Mouse (Mus musculus) liver, adult 2 months (tissue): ENCODE results near the gene Ska3. TPM values are rescaled to one million over a fixed set of nuclear protein-coding genes. Genes with fewer than 3 reads are reported as not detected.

ENCODE experiments used
- DNase-seq: peaks from one replicate; pipeline ENCODE4 v3.0.0-alpha.2; 2011; ENCODE audit warnings: low read depth, low spot score; ENCODE audit errors: extremely low read depth
- H3K27ac ChIP-seq: fragments of 200-500 bp; replicated peaks from 2 replicates; pipeline ENCODE4 v1.5.1; 2012; ENCODE audit warnings: low read depth, mild to moderate bottlenecking, control low read depth, inconsistent platforms, low read length; ENCODE audit not compliant: insufficient read depth
- H3K27me3 ChIP-seq: fragments of 200-500 bp; 2 replicates; pipeline ENCODE4 v1.6.1; 2012; ENCODE audit warnings: mild to moderate bottlenecking, moderate library complexity, low read length, inconsistent platforms; ENCODE audit not compliant: control insufficient read depth, insufficient read depth
- H3K36me3 ChIP-seq: fragments of 200-500 bp; 2 replicates; pipeline ENCODE4 v1.6.1; 2012; ENCODE audit warnings: low read length, inconsistent platforms; ENCODE audit not compliant: control insufficient read depth, insufficient read depth
- H3K4me1 ChIP-seq: fragments of 200-500 bp; 2 replicates; pipeline ENCODE4 v1.6.1; 2011; ENCODE audit warnings: low read length; ENCODE audit not compliant: control insufficient read depth, insufficient read depth
- H3K4me3 ChIP-seq: fragments of 200-500 bp; 2 replicates; pipeline ENCODE4 v1.5.1; 2011; ENCODE audit warnings: low read depth, mild to moderate bottlenecking, control low read depth, low read length, moderate library complexity; ENCODE audit not compliant: insufficient read depth
- H3K79me2 ChIP-seq: fragments of 200-500 bp; 2 replicates; pipeline ENCODE4 v1.6.1; 2012; ENCODE audit warnings: inconsistent platforms, mild to moderate bottlenecking, low read length, moderate library complexity; ENCODE audit not compliant: control insufficient read depth, insufficient read depth
- H3K9ac ChIP-seq: fragments of 200-500 bp; 2 replicates; pipeline ENCODE4 v1.6.1; 2012; ENCODE audit warnings: low read depth, mild to moderate bottlenecking, control low read depth, inconsistent platforms, low read length
- CTCF ChIP-seq: fragments of 200-500 bp; IDR thresholded peaks from 2 replicates; pipeline ENCODE4 v1.5.1; 2011; ENCODE audit warnings: low read depth, low read length, control low read depth
- POLR2A ChIP-seq: fragments of 200-500 bp; IDR thresholded peaks from 2 replicates; pipeline ENCODE4 v1.6.1; 2011; ENCODE audit warnings: low read length, control low read depth; ENCODE audit not compliant: insufficient read depth; ENCODE audit errors: extremely low read depth
- WGBS: fragments of 180-500 bp; shearing (Covaris S2); methylation state at CpG from one replicate; pipeline ENCODE4 v1.1.7; 2018; 5-methylcytosine and 5-hydroxymethylcytosine counted together
- polyA plus RNA-seq: library from polyadenylated mRNA; depleted of rRNA; stranded (reverse); fragments of >200 nt; gene quantifications from 2 replicates; pipeline ENCODE4 v1.2.3, GENCODE M21; 2012
- total RNA-seq: library from RNA; depleted of rRNA; stranded (reverse); fragments of >200 nt; gene quantifications from 2 replicates; pipeline ENCODE4 v1.2.3, GENCODE M21; 2014

Ska3 gene
- total and polyA plus RNA-seq, 2 experiments = 0.18 TPM; not detected in 1

DNA sequence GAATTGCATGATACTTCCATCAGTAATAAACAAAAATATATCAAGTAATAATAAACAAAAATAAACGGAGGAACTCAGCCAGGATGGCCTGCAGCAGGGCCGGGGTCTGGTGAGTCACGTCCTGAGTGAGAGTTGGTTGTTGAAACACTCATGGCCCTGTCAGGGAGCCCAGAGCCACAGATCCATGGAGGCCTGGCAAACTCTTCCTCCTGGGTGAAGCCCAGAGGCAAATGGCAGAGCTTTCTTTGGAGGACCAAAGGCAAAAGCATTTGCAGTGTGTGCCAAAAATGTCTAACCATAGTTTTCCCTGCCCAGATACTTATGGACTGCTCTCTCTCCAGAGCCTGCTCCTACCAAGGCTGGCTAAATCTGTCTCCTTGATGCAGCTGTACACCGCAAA, 34.8 kb downstream of the Ska3 start:
- H3K27me3 ChIP-seq = no peaks in the 10 kb centered on the region
- 76% methylated on average over 4 of the region's 4 CpGs for WGBS
- no peak overlapping the region for H3K27ac ChIP-seq
- no peak overlapping the region for H3K9ac ChIP-seq
- H3K36me3 ChIP-seq = no peaks in the 10 kb centered on the region
- no peaks in the 10 kb centered on the region for H3K79me2 ChIP-seq
- TF ChIP-seq CTCF (no peak), POLR2A (no peak)
- DNase-seq = no peak
- no peaks in the 10 kb centered on the region for H3K4me1 ChIP-seq
- no peak overlapping the region for H3K4me3 ChIP-seq

DNA sequence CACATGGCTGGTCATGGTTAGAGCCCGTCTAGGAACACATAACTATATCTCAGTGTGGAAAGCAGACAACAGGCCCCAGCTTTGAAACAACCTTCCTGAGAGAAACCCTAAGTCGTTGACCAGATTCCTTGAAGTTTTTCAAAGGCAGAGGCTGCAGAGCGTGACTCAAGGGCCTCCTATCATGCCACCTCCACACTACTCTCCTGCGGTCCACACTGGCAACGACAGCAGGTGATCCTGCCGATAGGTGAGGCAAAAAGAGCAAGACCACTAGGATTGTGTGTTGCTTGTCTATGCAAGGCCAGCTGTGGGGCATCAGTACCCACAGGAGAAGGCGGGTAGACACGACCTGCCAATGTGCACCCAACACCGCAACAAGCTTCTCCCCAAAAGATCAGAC, 36.2 kb downstream of the Ska3 start:
- H3K36me3 ChIP-seq = no peaks in the 10 kb centered on the region
- no peaks in the 10 kb centered on the region for H3K27me3 ChIP-seq
- WGBS = 92% methylated on average over 9 of the region's 9 CpGs
- H3K79me2 ChIP-seq = no peaks in the 10 kb centered on the region
- no peak for DNase-seq
- no peak overlapping the region for H3K4me3 ChIP-seq
- H3K9ac ChIP-seq = no peak overlapping the region
- H3K4me1 ChIP-seq = no peaks in the 10 kb centered on the region
- TF ChIP-seq CTCF (no peak), POLR2A (no peak)
- H3K27ac ChIP-seq = no peak overlapping the region

DNA sequence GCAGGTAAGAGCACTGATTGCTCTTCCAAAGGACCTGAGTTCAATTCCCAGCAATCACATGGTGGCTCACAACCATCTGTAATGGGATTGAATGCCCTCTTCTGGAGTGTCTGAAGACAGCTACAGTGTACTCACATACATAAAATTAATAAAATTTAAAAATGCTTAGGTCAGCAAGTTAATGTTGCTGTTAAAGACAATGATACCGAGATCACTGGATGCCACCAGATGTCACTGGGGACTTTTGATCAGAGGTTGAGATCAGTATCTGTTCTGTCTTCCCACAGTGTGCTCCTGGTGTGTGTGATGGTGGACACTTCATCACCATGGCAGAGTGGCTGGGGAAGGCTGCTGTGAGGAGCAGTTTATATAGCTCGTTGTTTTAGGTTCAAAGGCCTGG, 36.7 kb downstream of the Ska3 start:
- H3K9ac ChIP-seq = no peak overlapping the region
- WGBS = 76% methylated on average over 2 of the region's 2 CpGs
- no peaks in the 10 kb centered on the region for H3K4me1 ChIP-seq
- H3K4me3 ChIP-seq = no peak overlapping the region
- no peaks in the 10 kb centered on the region for H3K79me2 ChIP-seq
- no peak for TF ChIP-seq POLR2A
- no peak for TF ChIP-seq CTCF
- DNase-seq = no peak
- H3K27me3 ChIP-seq = no peaks in the 10 kb centered on the region
- no peak overlapping the region for H3K27ac ChIP-seq
- H3K36me3 ChIP-seq = no peaks in the 10 kb centered on the region

DNA sequence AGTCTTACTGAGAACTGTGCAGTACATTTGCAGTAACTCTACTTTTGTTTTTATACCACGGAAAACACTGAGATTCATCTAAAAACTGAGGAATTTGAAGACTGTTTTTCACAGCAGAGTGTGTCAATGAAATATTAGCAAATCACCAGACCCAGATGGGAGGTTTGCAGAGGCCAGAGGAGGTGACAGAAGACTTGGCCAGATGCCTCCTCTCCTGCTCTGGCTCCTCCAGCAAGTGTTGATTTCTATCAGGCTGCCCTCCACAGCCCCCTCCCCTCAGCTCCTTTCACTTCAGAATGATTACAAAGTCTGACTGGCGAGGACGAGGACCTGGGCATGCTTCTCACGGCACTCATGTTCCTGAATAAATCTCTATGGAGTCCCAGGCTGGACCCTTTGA, 38.6 kb downstream of the Ska3 start:
- H3K4me3 ChIP-seq = no peak overlapping the region
- no peak for DNase-seq
- WGBS = 77% methylated on average over 4 of the region's 4 CpGs
- TF ChIP-seq POLR2A = no peak
- no peaks in the 10 kb centered on the region for H3K79me2 ChIP-seq
- no peak overlapping the region for H3K9ac ChIP-seq
- H3K36me3 ChIP-seq = no peaks in the 10 kb centered on the region
- no peaks in the 10 kb centered on the region for H3K27me3 ChIP-seq
- no peaks in the 10 kb centered on the region for H3K4me1 ChIP-seq
- H3K27ac ChIP-seq = no peak overlapping the region

DNA sequence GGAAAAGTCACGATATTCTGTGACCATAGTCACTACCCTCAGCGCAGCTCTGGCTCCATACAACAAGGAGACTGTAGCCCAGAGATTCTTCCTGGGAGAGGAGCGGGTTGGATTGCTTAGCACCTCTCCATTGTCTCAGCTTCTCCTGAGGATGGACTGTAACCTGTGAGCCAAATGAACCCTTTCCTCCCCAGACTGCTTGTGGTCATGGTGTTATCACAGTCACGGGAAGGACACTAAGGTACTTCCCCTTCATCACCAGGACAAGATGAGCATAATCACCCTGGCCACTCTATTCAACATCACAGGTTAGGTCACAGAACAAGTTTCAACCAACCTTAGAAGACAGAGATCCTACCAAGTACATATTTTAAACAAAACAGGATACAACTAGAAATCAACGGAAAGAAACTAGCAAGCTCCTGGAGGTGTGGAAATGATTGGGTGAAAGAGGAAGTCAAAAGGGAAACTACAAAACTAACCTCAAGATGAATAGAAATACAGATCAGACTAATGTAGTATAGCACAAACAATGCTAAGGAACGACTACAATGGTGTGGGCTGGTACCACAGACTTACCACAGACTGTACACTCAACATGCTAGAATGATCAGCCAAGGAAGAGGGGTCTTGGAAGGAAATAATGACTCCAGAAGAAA, 53.7 kb downstream of the Ska3 start:
- Histone ChIP-seq H3K4me1 (no peaks in the 10 kb centered on the region), H3K4me3 (no peak overlapping the region), H3K27me3 (no peaks in the 10 kb centered on the region), H3K9ac (no peak overlapping the region), H3K27ac (no peak overlapping the region), H3K36me3 (no peaks in the 10 kb centered on the region), H3K79me2 (no peaks in the 10 kb centered on the region)
- WGBS = 81% methylated on average over 6 of the region's 6 CpGs
- no peak for TF ChIP-seq CTCF
- no peak for TF ChIP-seq POLR2A
- DNase-seq = no peak

- no peak overlapping the region for H3K4me3 ChIP-seq
- H3K27me3 ChIP-seq = no peaks in the 10 kb centered on the region
- no peak for TF ChIP-seq POLR2A
- no peak for TF ChIP-seq CTCF
- no peaks in the 10 kb centered on the region for H3K36me3 ChIP-seq
- no peak overlapping the region for H3K27ac ChIP-seq
- no peak for DNase-seq
- WGBS = 85% methylated on average over 5 of the region's 5 CpGs
- no peaks in the 10 kb centered on the region for H3K79me2 ChIP-seq
- no peaks in the 10 kb centered on the region for H3K4me1 ChIP-seq
- H3K9ac ChIP-seq = no peak overlapping the region
These were observed 56.9 kb downstream of the Ska3 start for GRCm38 (mm10) chr14:57769102-57769501.
